Mouse (Mus musculus): Measurements from ENCODE around the gene Rad51b.

Gene Rad51b

GRCm38 (mm10) chr12:79613846-79614582 lies 316.9 kb downstream of the Rad51b start:
- no peak for DNase-seq (ENCODE audit: low spot score)

GRCm38 (mm10) chr12:79614583-79614953 lies 317.5 kb downstream of the Rad51b start:
- no peak for DNase-seq (ENCODE audit: low spot score)

- no peak for DNase-seq (ENCODE audit: low spot score)
These were observed 318.7 kb downstream of the Rad51b start for GRCm38 (mm10) chr12:79615717-79616316.

GRCm38 (mm10) chr12:79619009-79619408 lies 321.9 kb downstream of the Rad51b start:
- no peak for DNase-seq (ENCODE audit: low spot score)

GRCm38 (mm10) chr12:79620693-79621092 lies 323.6 kb downstream of the Rad51b start:
- no peak for DNase-seq (ENCODE audit: low spot score)

- no peak for DNase-seq (ENCODE audit: low spot score)
These were observed 326.2 kb downstream of the Rad51b start for GRCm38 (mm10) chr12:79623308-79623707.

GRCm38 (mm10) chr12:79625699-79626554 lies 328.8 kb downstream of the Rad51b start:
- DNase-seq (ENCODE audit: low spot score): no peak

- DNase-seq (ENCODE audit: low spot score): no peak
These were observed 329.5 kb downstream of the Rad51b start for GRCm38 (mm10) chr12:79626555-79627080.

- DNase-seq (ENCODE audit: low spot score): no peak
These were observed 330.5 kb downstream of the Rad51b start for GRCm38 (mm10) chr12:79627351-79628120.

GRCm38 (mm10) chr12:79628121-79628774 lies 331.2 kb downstream of the Rad51b start:
- no peak for DNase-seq (ENCODE audit: low spot score)

GRCm38 (mm10) chr12:79629945-79630850 lies 333.1 kb downstream of the Rad51b start:
- DNase-seq (ENCODE audit: low spot score): no peak

GRCm38 (mm10) chr12:79633458-79634106 lies 336.5 kb downstream of the Rad51b start:
- no peak for DNase-seq (ENCODE audit: low spot score)

GRCm38 (mm10) chr12:79641570-79642285 lies 344.6 kb downstream of the Rad51b start:
- DNase-seq (ENCODE audit: low spot score): no peak

GRCm38 (mm10) chr12:79642715-79643114 lies 345.6 kb downstream of the Rad51b start:
- no peak for DNase-seq (ENCODE audit: low spot score)

- DNase-seq (ENCODE audit: low spot score): no peak
These were observed 348.6 kb downstream of the Rad51b start for GRCm38 (mm10) chr12:79645656-79646055.

GRCm38 (mm10) chr12:79646646-79647164 lies 349.6 kb downstream of the Rad51b start:
- DNase-seq (ENCODE audit: low spot score): peak; percentile 72

- DNase-seq (ENCODE audit: low spot score): no peak
These were observed 350.3 kb downstream of the Rad51b start for GRCm38 (mm10) chr12:79647382-79647781.

- DNase-seq (ENCODE audit: low spot score): no peak
These were observed 350.9 kb downstream of the Rad51b start for GRCm38 (mm10) chr12:79647976-79648375.
